Mouse (Mus musculus) liver, embryonic 13.5 days (tissue): ENCODE measurements around the gene Kcp. TPM values are rescaled to one million over a fixed set of nuclear protein-coding genes. Genes with fewer than 3 reads are reported as not detected.

Source experiments
- ATAC-seq: fragments of 200-750 bp; cut with Nextera tagmentation; 2 replicates; pipeline ENCODE4 v1.8.0; 2017; ENCODE audit warnings: low read depth, mild to moderate bottlenecking, moderate number of reproducible peaks, moderate library complexity
- DNase-seq: peaks from one replicate; pipeline ENCODE4 v3.0.0; 2022
- H3K27ac ChIP-seq: fragments of 300-500 bp; sonication (generic); 2 replicates; pipeline ENCODE4 v1.5.1; 2015; ENCODE audit warnings: moderate library complexity, mild to moderate bottlenecking, inconsistent platforms
- H3K27me3 ChIP-seq: fragments of 300-500 bp; sonication (generic); 2 replicates; pipeline ENCODE4 v1.6.1; 2015; ENCODE audit warnings: mild to moderate bottlenecking, inconsistent platforms
- H3K36me3 ChIP-seq: fragments of 300-500 bp; sonication (generic); 2 replicates; pipeline ENCODE4 v1.6.1; 2015; ENCODE audit warnings: mild to moderate bottlenecking, inconsistent platforms
- H3K4me1 ChIP-seq: fragments of 300-500 bp; sonication (generic); replicated peaks from 2 replicates; pipeline ENCODE4 v1.6.1; 2015; ENCODE audit warnings: inconsistent platforms
- H3K4me2 ChIP-seq: fragments of 300-500 bp; sonication (generic); 2 replicates; pipeline ENCODE4 v1.6.1; 2015; ENCODE audit warnings: inconsistent platforms, mild to moderate bottlenecking, moderate library complexity
- H3K4me3 ChIP-seq: fragments of 300-500 bp; sonication (generic); replicated peaks from 2 replicates; pipeline ENCODE4 v1.5.1; 2015; ENCODE audit warnings: mild to moderate bottlenecking, inconsistent platforms
- H3K9ac ChIP-seq: fragments of 300-500 bp; sonication (generic); 2 replicates; pipeline ENCODE4 v1.6.1; 2015; ENCODE audit warnings: mild to moderate bottlenecking, inconsistent platforms
- H3K9me3 ChIP-seq: fragments of 300-500 bp; sonication (generic); replicated peaks from 2 replicates; pipeline ENCODE4 v1.6.1; 2016; ENCODE audit warnings: inconsistent platforms
- WGBS: fragments of 180-500 bp; shearing (Covaris S2); methylation state at CpG from one replicate; pipeline ENCODE4 v1.1.7; 2015; ENCODE audit not compliant: insufficient replicate concordance; 5-methylcytosine and 5-hydroxymethylcytosine counted together
- polyA plus RNA-seq: library from polyadenylated mRNA; unstranded; fragments of >200 nt; fragmentation: Nextera tagmentation; extraction: Ambion mirVana; gene quantifications from 2 replicates; pipeline ENCODE4 v1.2.1, GENCODE M21; 2015

Kcp gene
- polyA plus RNA-seq, 1 experiment from 2014 or later: 1.6 TPM

- 49% methylated on average over 6 of the region's 6 CpGs for WGBS
- no peaks in the 10 kb centered on the region for H3K9me3 ChIP-seq
- no peak overlapping the region for H3K4me2 ChIP-seq
- H3K9ac ChIP-seq: no peak overlapping the region
- ATAC-seq (no peak), DNase-seq (no peak)
- peaks cover 16% of the 10 kb centered on the region for H3K4me1 ChIP-seq
- no peak overlapping the region for H3K27ac ChIP-seq
- H3K27me3 ChIP-seq: peaks cover 44% of the 10 kb centered on the region
- no peaks in the 10 kb centered on the region for H3K36me3 ChIP-seq
- no peak overlapping the region for H3K4me3 ChIP-seq
These were observed 15.0 kb upstream of the Kcp start for GRCm38 (mm10) chr6:29522626-29523300.

- Histone ChIP-seq H3K27me3 (no peaks in the 10 kb centered on the region; the same call in 1 of the 2 replicates), H3K4me1 (peaks cover 11% of the 10 kb centered on the region; the same call in 1 of the 2 replicates), H3K4me3 (no peak overlapping the region), H3K27ac (no peak overlapping the region), H3K4me2 (no peak overlapping the region), H3K36me3 (no peaks in the 10 kb centered on the region), H3K9me3 (no peaks in the 10 kb centered on the region), H3K9ac (no peak overlapping the region)
- peak; percentile 56 for DNase-seq
- WGBS: 6% methylated on average over 5 of the region's 5 CpGs
- ATAC-seq: peak; percentile 22; the same call in 1 of the 2 replicates
These were observed 9.4 kb upstream of the Kcp start for GRCm38 (mm10) chr6:29517139-29517538.

GRCm38 (mm10) chr6:29513284-29513683 lies 5.5 kb upstream of the Kcp start:
- no peak for DNase-seq
- 2% methylated on average over 11 of the region's 11 CpGs for WGBS
- Histone ChIP-seq H3K27ac (no peak overlapping the region), H3K36me3 (no peaks in the 10 kb centered on the region), H3K4me2 (peak overlapping the region; percentile 47), H3K9ac (0 out of 2 replicates have a peak overlapping the region, but pooled peaks have one; percentile 4), H3K27me3 (peaks cover 16% of the 10 kb centered on the region), H3K4me3 (peak overlapping the region; percentile 28; the same call in 1 of the 2 replicates), H3K9me3 (no peaks in the 10 kb centered on the region), H3K4me1 (peaks cover 11% of the 10 kb centered on the region; the same call in 1 of the 2 replicates)
- peak; percentile 65 for ATAC-seq

DNA sequence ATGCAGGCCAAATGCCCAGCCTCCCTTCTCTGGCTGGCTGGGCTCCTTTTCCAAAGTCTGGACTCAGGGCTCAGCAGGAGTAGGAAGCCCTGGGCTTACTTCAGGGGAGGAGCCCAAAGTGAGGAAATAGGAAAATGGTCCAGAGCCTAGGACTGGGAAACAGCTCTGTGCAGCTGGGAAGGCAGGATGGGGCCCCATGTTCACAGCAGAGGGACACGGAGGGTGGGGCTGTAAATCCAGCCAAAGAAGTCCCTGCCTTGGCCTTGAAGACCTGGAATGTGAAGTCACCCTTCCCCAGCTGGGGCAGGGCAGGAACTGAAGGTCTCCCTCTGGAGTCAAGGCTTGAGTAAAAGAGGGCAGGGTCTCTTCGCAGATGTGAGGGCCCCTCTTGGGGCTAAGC lies 1.3 kb upstream of the Kcp start:
- DNase-seq: no peak
- no peak overlapping the region for H3K27ac ChIP-seq
- no peaks in the 10 kb centered on the region for H3K36me3 ChIP-seq
- no peak overlapping the region for H3K4me3 ChIP-seq
- ATAC-seq: no peak
- no peaks in the 10 kb centered on the region for H3K9me3 ChIP-seq
- H3K4me2 ChIP-seq: no peak overlapping the region
- 37% methylated on average over 2 of the region's 2 CpGs for WGBS
- no peak overlapping the region for H3K9ac ChIP-seq
- H3K27me3 ChIP-seq: peaks cover 54% of the 10 kb centered on the region
- H3K4me1 ChIP-seq: peaks cover 33% of the 10 kb centered on the region

- no peak for DNase-seq
- Histone ChIP-seq H3K9me3 (no peaks in the 10 kb centered on the region), H3K9ac (no peak overlapping the region), H3K36me3 (no peaks in the 10 kb centered on the region), H3K4me3 (peak overlapping the region; percentile 52), H3K27ac (no peak overlapping the region), H3K4me2 (peak overlapping the region; percentile 65), H3K4me1 (peaks cover 22% of the 10 kb centered on the region), H3K27me3 (peaks cover 59% of the 10 kb centered on the region)
- no peak for ATAC-seq
- WGBS: 27% methylated on average over 8 of the region's 8 CpGs
These were observed 918 bp downstream of the Kcp start for GRCm38 (mm10) chr6:29506834-29507233.

- Histone ChIP-seq H3K4me1 (peaks cover 33% of the 10 kb centered on the region), H3K9me3 (no peaks in the 10 kb centered on the region), H3K4me3 (no peak overlapping the region), H3K36me3 (no peaks in the 10 kb centered on the region), H3K27ac (no peak overlapping the region), H3K27me3 (peaks cover 59% of the 10 kb centered on the region), H3K4me2 (no peak overlapping the region), H3K9ac (no peak overlapping the region)
- DNase-seq (no peak), ATAC-seq (no peak)
- 72% methylated on average over 5 of the region's 5 CpGs for WGBS
These were observed 2.3 kb downstream of the Kcp start for GRCm38 (mm10) chr6:29505493-29505892.

GRCm38 (mm10) chr6:29501599-29501998 lies 6.2 kb downstream of the Kcp start:
- WGBS: 71% methylated on average over 1 of the region's 1 CpGs
- H3K36me3 ChIP-seq: no peaks in the 10 kb centered on the region
- DNase-seq (no peak), ATAC-seq (no peak)
- H3K9ac ChIP-seq: no peak overlapping the region
- no peak overlapping the region for H3K4me3 ChIP-seq
- H3K4me1 ChIP-seq: peaks cover 22% of the 10 kb centered on the region
- H3K4me2 ChIP-seq: no peak overlapping the region
- no peaks in the 10 kb centered on the region for H3K9me3 ChIP-seq
- no peak overlapping the region for H3K27ac ChIP-seq
- H3K27me3 ChIP-seq: peaks cover 51% of the 10 kb centered on the region

- no peak overlapping the region for H3K27ac ChIP-seq
- H3K36me3 ChIP-seq: no peaks in the 10 kb centered on the region
- no peak overlapping the region for H3K9ac ChIP-seq
- peaks cover 15% of the 10 kb centered on the region for H3K4me1 ChIP-seq
- H3K27me3 ChIP-seq: peaks cover 51% of the 10 kb centered on the region
- H3K4me2 ChIP-seq: no peak overlapping the region
- 32% methylated on average over 6 of the region's 6 CpGs for WGBS
- DNase-seq (peak; percentile 31), ATAC-seq (peak; percentile 42)
- H3K9me3 ChIP-seq: no peaks in the 10 kb centered on the region
- H3K4me3 ChIP-seq: no peak overlapping the region
These were observed 6.9 kb downstream of the Kcp start for GRCm38 (mm10) chr6:29500810-29501209.

GRCm38 (mm10) chr6:29500177-29500576 lies 7.6 kb downstream of the Kcp start:
- Histone ChIP-seq H3K9ac (no peak overlapping the region), H3K27ac (no peak overlapping the region), H3K9me3 (no peaks in the 10 kb centered on the region), H3K4me2 (no peak overlapping the region), H3K36me3 (no peaks in the 10 kb centered on the region), H3K4me3 (no peak overlapping the region), H3K27me3 (peaks cover 51% of the 10 kb centered on the region), H3K4me1 (peaks cover 15% of the 10 kb centered on the region)
- DNase-seq (no peak), ATAC-seq (peak; percentile 54)
- WGBS: 24% methylated on average over 7 of the region's 7 CpGs

GRCm38 (mm10) chr6:29497791-29498190 lies 10.0 kb downstream of the Kcp start:
- Histone ChIP-seq H3K9ac (no peak overlapping the region), H3K4me3 (no peak overlapping the region), H3K4me2 (no peak overlapping the region), H3K27me3 (peaks cover 47% of the 10 kb centered on the region), H3K27ac (no peak overlapping the region), H3K4me1 (peaks cover 15% of the 10 kb centered on the region), H3K9me3 (no peaks in the 10 kb centered on the region), H3K36me3 (no peaks in the 10 kb centered on the region)
- ATAC-seq (no peak), DNase-seq (no peak)
- 28% methylated on average over 2 of the region's 2 CpGs for WGBS

GRCm38 (mm10) chr6:29496270-29496669 lies 11.5 kb downstream of the Kcp start:
- Histone ChIP-seq H3K27ac (no peak overlapping the region), H3K4me1 (peaks cover 13% of the 10 kb centered on the region), H3K4me3 (no peak overlapping the region), H3K9ac (no peak overlapping the region), H3K36me3 (no peaks in the 10 kb centered on the region), H3K4me2 (no peak overlapping the region), H3K9me3 (no peaks in the 10 kb centered on the region), H3K27me3 (peaks cover 62% of the 10 kb centered on the region)
- ATAC-seq: no peak
- no peak for DNase-seq
- WGBS: 15% methylated on average over 25 of the region's 25 CpGs

GRCm38 (mm10) chr6:29494101-29494500 lies 13.7 kb downstream of the Kcp start:
- ATAC-seq (peak; percentile 52; the same call in 1 of the 2 replicates), DNase-seq (no peak)
- WGBS: 52% methylated on average over 4 of the region's 4 CpGs
- Histone ChIP-seq H3K4me3 (no peak overlapping the region), H3K36me3 (no peaks in the 10 kb centered on the region), H3K4me1 (no peaks in the 10 kb centered on the region), H3K27me3 (peaks cover 78% of the 10 kb centered on the region), H3K27ac (no peak overlapping the region), H3K9ac (no peak overlapping the region), H3K9me3 (no peaks in the 10 kb centered on the region), H3K4me2 (no peak overlapping the region)
